Mouse (Mus musculus): ENCODE data around the gene L2hgdh.

The L2hgdh gene

GRCm38 (mm10) chr12:69724711-69725460 is at the start of gene L2hgdh, which contains the start of gene Atp5s:
Gene L2hgdh, minus strand, starts transcription at chr12:69724873.
Gene Atp5s, plus strand, starts transcription at chr12:69724950.
- peak; percentile 95 for DNase-seq (ENCODE audit: low read depth, low spot score)

GRCm38 (mm10) chr12:69768841-69769240 is 44.2 kb upstream of the L2hgdh start:
- no peak for DNase-seq (ENCODE audit: low read depth, low spot score)

GRCm38 (mm10) chr12:69767476-69768258 is 43.0 kb upstream of the L2hgdh start:
- DNase-seq (ENCODE audit: low read depth, low spot score), result no peak

GRCm38 (mm10) chr12:69766185-69766904 is 41.7 kb upstream of the L2hgdh start:
- no peak for DNase-seq (ENCODE audit: low read depth, low spot score)

GRCm38 (mm10) chr12:69765543-69765942 is 40.9 kb upstream of the L2hgdh start:
- no peak for DNase-seq (ENCODE audit: low read depth, low spot score)

GRCm38 (mm10) chr12:69761603-69762002 is 36.9 kb upstream of the L2hgdh start:
- DNase-seq (ENCODE audit: low read depth, low spot score), result no peak

GRCm38 (mm10) chr12:69760743-69761406 is 36.2 kb upstream of the L2hgdh start:
- no peak for DNase-seq (ENCODE audit: low read depth, low spot score)

GRCm38 (mm10) chr12:69760014-69760413 is 35.3 kb upstream of the L2hgdh start:
- no peak for DNase-seq (ENCODE audit: low read depth, low spot score)

GRCm38 (mm10) chr12:69759267-69759885 is 34.7 kb upstream of the L2hgdh start:
- DNase-seq (ENCODE audit: low read depth, low spot score), result no peak

GRCm38 (mm10) chr12:69758221-69759185 is 33.8 kb upstream of the L2hgdh start:
- no peak for DNase-seq (ENCODE audit: low read depth, low spot score)

GRCm38 (mm10) chr12:69757418-69758141 is 32.9 kb upstream of the L2hgdh start:
- peak; percentile 80 for DNase-seq (ENCODE audit: low read depth, low spot score)

- no peak for DNase-seq (ENCODE audit: low read depth, low spot score)
Observed at GRCm38 (mm10) chr12:69756015-69756414, 31.3 kb upstream of the L2hgdh start.

- DNase-seq (ENCODE audit: low read depth, low spot score), result no peak
Observed at GRCm38 (mm10) chr12:69753936-69754335, 29.3 kb upstream of the L2hgdh start.

- DNase-seq (ENCODE audit: low read depth, low spot score), result peak; percentile 39
Observed at GRCm38 (mm10) chr12:69751864-69752341, 27.2 kb upstream of the L2hgdh start.

- no peak for DNase-seq (ENCODE audit: low read depth, low spot score)
Observed at GRCm38 (mm10) chr12:69744138-69744537, 19.5 kb upstream of the L2hgdh start.

GRCm38 (mm10) chr12:69741965-69742364 is 17.3 kb upstream of the L2hgdh start:
- no peak for DNase-seq (ENCODE audit: low read depth, low spot score)

- no peak for DNase-seq (ENCODE audit: low read depth, low spot score)
Observed at GRCm38 (mm10) chr12:69733923-69734322, 9.2 kb upstream of the L2hgdh start.

- peak; percentile 53 for DNase-seq (ENCODE audit: low read depth, low spot score)
Observed at GRCm38 (mm10) chr12:69733518-69733917, 8.8 kb upstream of the L2hgdh start.

GRCm38 (mm10) chr12:69732221-69732620 is 7.5 kb upstream of the L2hgdh start:
- DNase-seq (ENCODE audit: low read depth, low spot score), result peak; percentile 28

All from ES-CJ7 (cell line).